Comparison of ENCODE assay signal across 12 mouse cellular contexts in the genomic region with DNA sequence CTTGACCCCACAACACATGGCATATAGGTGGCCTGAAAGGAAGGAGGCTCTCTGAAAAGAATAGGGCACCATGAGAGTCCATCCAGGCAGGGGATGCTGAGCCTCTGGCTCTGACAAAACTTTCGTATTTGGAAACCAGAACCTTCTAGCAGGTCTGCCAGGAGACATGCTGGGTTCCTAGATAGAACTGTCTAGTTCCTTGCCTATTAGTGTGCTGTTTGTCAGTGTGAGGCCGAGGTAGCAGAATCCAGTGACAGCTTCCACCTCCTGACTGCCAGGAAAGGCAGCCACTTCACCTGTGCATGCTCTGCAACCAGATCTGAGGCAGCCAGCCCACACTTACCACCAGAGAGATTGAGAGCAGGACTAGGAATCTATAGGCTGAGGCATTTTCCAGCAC.
"Had no signal": no experiment of that assay in that cellular context is flagged by ENCODE, and none has a peak within 500 bp of the region (broad histone marks: within the 10 kb centered on the region; RNA-seq: fewer than 3 reads in every experiment).

No protein-coding gene starts in this region.

- H3K9me3 ChIP-seq: kidney, embryonic 15.5 days; limb, embryonic 10.5 days; liver, embryonic 15.5 days; midbrain, embryonic 13.5 days; neural tube, embryonic 15.5 days had no signal

- H3K27ac ChIP-seq: kidney, embryonic 15.5 days; limb, embryonic 10.5 days; liver, embryonic 15.5 days; midbrain, embryonic 13.5 days; neural tube, embryonic 15.5 days had no signal

- H3K9ac ChIP-seq: kidney, embryonic 15.5 days; liver, embryonic 15.5 days; midbrain, embryonic 13.5 days; neural tube, embryonic 15.5 days had no signal

- H3K4me2 ChIP-seq: kidney, embryonic 15.5 days; liver, embryonic 11.5 days; liver, embryonic 15.5 days; midbrain, embryonic 13.5 days; neural tube, embryonic 15.5 days had no signal

- H3K4me3 ChIP-seq: kidney, embryonic 15.5 days; limb, embryonic 10.5 days; liver, embryonic 15.5 days; midbrain, embryonic 13.5 days; neural tube, embryonic 15.5 days had no signal

- ATAC-seq: lung, postnatal 0 days; midbrain, embryonic 13.5 days had no signal

- DNase-seq: kidney, postnatal 25 days; lung, adult 2 months; lung, postnatal 36 days; thymus, adult 18-20 months; thymus, postnatal 14 days had no signal

- H3K4me1 ChIP-seq: kidney, embryonic 15.5 days; limb, embryonic 10.5 days; liver, embryonic 15.5 days; midbrain, embryonic 13.5 days; neural tube, embryonic 15.5 days had no signal

- H3K36me3 ChIP-seq: kidney, embryonic 15.5 days; limb, embryonic 10.5 days; liver, embryonic 15.5 days; midbrain, embryonic 13.5 days; neural tube, embryonic 15.5 days had no signal

- H3K27me3 ChIP-seq: kidney, embryonic 15.5 days; liver, embryonic 15.5 days; midbrain, embryonic 13.5 days; neural tube, embryonic 15.5 days had no signal
